ENCODE assay signal across 11 mouse cellular contexts in genomic region chr9:37248381-37248906, GRCm38 (mm10). TPM values are rescaled to one million over a fixed set of nuclear protein-coding genes. Genes with fewer than 3 reads are reported as not detected.
DNase-seq lines count a peak whose midpoint lies in the region; ATAC-seq and TF ChIP-seq lines count a peak whose summit lies in the region.
"Had no signal": no experiment of that assay in that cellular context is flagged by ENCODE, and none has a peak within 500 bp of the region (broad histone marks: within the 10 kb centered on the region; RNA-seq: fewer than 3 reads in every experiment).

No protein-coding gene starts in this region.

- no peak overlapping the region for H3K9ac ChIP-seq in lung, postnatal 0 days (replicated peaks; ENCODE audit: low read depth)
- H3K9ac ChIP-seq in forebrain, postnatal 0 days = no peak overlapping the region
- H3K9ac ChIP-seq in stomach, postnatal 0 days (ENCODE audit: low read length) = no peak overlapping the region
- H3K9ac ChIP-seq: limb, embryonic 13.5 days had no signal

- peak; percentile 19; the same call in 1 of the 2 replicates for ATAC-seq in lung, postnatal 0 days
- ATAC-seq in forebrain, postnatal 0 days = peak; percentile 81
- no peak for ATAC-seq in stomach, postnatal 0 days (ENCODE audit: low FRiP score, low TSS enrichment)

- DNase-seq in heart, adult 11 months = peak; percentile 88
- DNase-seq in heart, embryonic 10.5 days (ENCODE audit: low spot score) = no peak
- DNase-seq in lung, postnatal 0 days (ENCODE audit: low spot score) = no peak
- DNase-seq in lung, postnatal 14 days = no peak
- DNase-seq in forebrain, postnatal 0 days = peak; percentile 30
- DNase-seq in stomach, postnatal 0 days (ENCODE audit: low spot score) = no peak
- no peak for DNase-seq in cerebellum, adult 11-12 months
- DNase-seq in kidney, postnatal 25 days = no peak
- DNase-seq: adrenal gland, postnatal 36 days; heart, postnatal 10 days had no signal

- no peak overlapping the region for H3K4me2 ChIP-seq in lung, postnatal 0 days (replicated peaks; ENCODE audit: low read depth, low read length)
- H3K4me2 ChIP-seq in forebrain, postnatal 0 days (ENCODE audit: low read depth) = no peak overlapping the region
- no peak overlapping the region for H3K4me2 ChIP-seq in stomach, postnatal 0 days (replicated peaks; ENCODE audit: low read depth)
- H3K4me2 ChIP-seq: limb, embryonic 13.5 days had no signal

- no peak overlapping the region for H3K27ac ChIP-seq in heart, embryonic 10.5 days
- H3K27ac ChIP-seq in lung, postnatal 0 days (ENCODE audit: low read length) = no peak overlapping the region
- H3K27ac ChIP-seq in forebrain, postnatal 0 days (ENCODE audit: low read depth, low read length) = no peak overlapping the region
- H3K27ac ChIP-seq in stomach, postnatal 0 days (replicated peaks) = no peak overlapping the region; the same call in 1 of the 2 replicates
- H3K27ac ChIP-seq: limb, embryonic 13.5 days had no signal

- H3K4me1 ChIP-seq in heart, embryonic 10.5 days = peaks cover 10% of the 10 kb centered on the region
- H3K4me1 ChIP-seq in lung, postnatal 0 days (ENCODE audit: insufficient read depth, low read depth, low read length) = no peaks in the 10 kb centered on the region
- no peaks in the 10 kb centered on the region for H3K4me1 ChIP-seq in forebrain, postnatal 0 days (ENCODE audit: insufficient read depth)
- H3K4me1 ChIP-seq in stomach, postnatal 0 days (replicated peaks; ENCODE audit: control insufficient read depth, insufficient read depth) = no peaks in the 10 kb centered on the region

- TF ChIP-seq CTCF in lung, postnatal 0 days (IDR thresholded peaks at IDR 0.05) = peak; percentile 26
- TF ChIP-seq CTCF in forebrain, postnatal 0 days (IDR thresholded peaks at IDR 0.05; ENCODE audit: low read depth) = peak; percentile 16; the same call in 1 of the 2 replicates
- TF ChIP-seq CTCF in stomach, postnatal 0 days (IDR thresholded peaks at IDR 0.05; ENCODE audit: low read depth) = peak; percentile 35

- H3K36me3 ChIP-seq in heart, embryonic 10.5 days = no peaks in the 10 kb centered on the region
- H3K36me3 ChIP-seq in lung, postnatal 0 days (ENCODE audit: insufficient read depth, low read length) = no peaks in the 10 kb centered on the region
- H3K36me3 ChIP-seq in forebrain, postnatal 0 days (ENCODE audit: insufficient read depth) = no peaks in the 10 kb centered on the region
- H3K36me3 ChIP-seq in stomach, postnatal 0 days (ENCODE audit: control insufficient read depth, insufficient read depth, low read length) = no peaks in the 10 kb centered on the region
- H3K36me3 ChIP-seq: limb, embryonic 13.5 days had no signal

- no peaks in the 10 kb centered on the region for H3K9me3 ChIP-seq in heart, embryonic 10.5 days
- H3K9me3 ChIP-seq in lung, postnatal 0 days (ENCODE audit: low read length) = no peaks in the 10 kb centered on the region
- no peaks in the 10 kb centered on the region for H3K9me3 ChIP-seq in forebrain, postnatal 0 days (ENCODE audit: low read length)
- H3K9me3 ChIP-seq in stomach, postnatal 0 days (ENCODE audit: control insufficient read depth, low read length) = no peaks in the 10 kb centered on the region
- H3K9me3 ChIP-seq: limb, embryonic 13.5 days had no signal

- TF ChIP-seq EP300 in lung, postnatal 0 days (IDR thresholded peaks at IDR 0.05) = no peak
- no peak for TF ChIP-seq EP300 in stomach, postnatal 0 days (optimal IDR thresholded peaks at IDR 0.05)

- no peaks in the 10 kb centered on the region; the same call in 1 of the 2 replicates for H3K27me3 ChIP-seq in heart, embryonic 10.5 days (ENCODE audit: insufficient read depth, poor library complexity, severe bottlenecking)
- H3K27me3 ChIP-seq in lung, postnatal 0 days (replicated peaks; ENCODE audit: insufficient read depth, low read length) = no peaks in the 10 kb centered on the region
- H3K27me3 ChIP-seq in forebrain, postnatal 0 days (ENCODE audit: insufficient read depth, low read length) = no peaks in the 10 kb centered on the region
- no peaks in the 10 kb centered on the region for H3K27me3 ChIP-seq in stomach, postnatal 0 days (ENCODE audit: control insufficient read depth, insufficient read depth, low read length)

- 40% methylated on average over 3 of the region's 3 CpGs for WGBS in heart, embryonic 10.5 days
- 57% methylated on average over 3 of the region's 3 CpGs for WGBS in lung, postnatal 0 days
- WGBS in forebrain, postnatal 0 days = 31% methylated on average over 3 of the region's 3 CpGs
- WGBS in stomach, postnatal 0 days = 52% methylated on average over 3 of the region's 3 CpGs

- no peak overlapping the region for H3K4me3 ChIP-seq in heart, embryonic 10.5 days
- H3K4me3 ChIP-seq in lung, postnatal 0 days (ENCODE audit: low read depth, low read length) = no peak overlapping the region
- H3K4me3 ChIP-seq in forebrain, postnatal 0 days (ENCODE audit: low read depth, low read length) = no peak overlapping the region
- H3K4me3 ChIP-seq in stomach, postnatal 0 days (ENCODE audit: low read depth, low read length) = no peak overlapping the region
- H3K4me3 ChIP-seq: limb, embryonic 13.5 days had no signal

RNA-seq across cellular contexts. Expression of gene Slc37a2, which starts 7.1 kb away (rescaled TPM):
- polyA plus RNA-seq in heart, embryonic 10.5 days (2016; fragmentation: Nextera tagmentation; extraction: Ambion mirVana) = 1.7 and 2.3 TPM in 2 replicates
- 1.2 and 1.4 TPM in 2 replicates for polyA plus RNA-seq in lung, postnatal 0 days (2015; fragmentation: Nextera tagmentation; extraction: Ambion mirVana)
- total RNA-seq in forebrain, postnatal 0 days (2014; rRNA removed) = 1.9 and 2.7 TPM in 2 replicates
- polyA plus RNA-seq in forebrain, postnatal 0 days (2015; fragmentation: Nextera tagmentation; extraction: Ambion mirVana) = 1.2 and 1.6 TPM in 2 replicates
- 2.5 and 3.9 TPM in 2 replicates for polyA plus RNA-seq in stomach, postnatal 0 days (2015; fragmentation: Nextera tagmentation; extraction: Ambion mirVana)

RNA-seq across cellular contexts. Expression of gene Tmem218, which starts 40.4 kb away (rescaled TPM):
- polyA plus RNA-seq in heart, embryonic 10.5 days (2016; fragmentation: Nextera tagmentation; extraction: Ambion mirVana) = 7.7 and 9.0 TPM in 2 replicates
- polyA plus RNA-seq in lung, postnatal 0 days (2015; fragmentation: Nextera tagmentation; extraction: Ambion mirVana) = 10.0 and 11.9 TPM in 2 replicates
- 4.8 and 8.4 TPM in 2 replicates for total RNA-seq in forebrain, postnatal 0 days (2014; rRNA removed)
- polyA plus RNA-seq in forebrain, postnatal 0 days (2015; fragmentation: Nextera tagmentation; extraction: Ambion mirVana) = 10.3 and 12.8 TPM in 2 replicates
- 7.3 and 7.4 TPM in 2 replicates for polyA plus RNA-seq in stomach, postnatal 0 days (2015; fragmentation: Nextera tagmentation; extraction: Ambion mirVana)

Comparison
In these comparisons a context has a peak if more than half of its experiments do, and no peak if none do; other contexts are left out.
1. DNase-seq: peak in heart, adult 11 months (single experiment) and forebrain, postnatal 0 days (single experiment); none in heart, embryonic 10.5 days (single experiment), lung, postnatal 0 days (single experiment), lung, postnatal 14 days (single experiment), stomach, postnatal 0 days (single experiment), cerebellum, adult 11-12 months (single experiment) and kidney, postnatal 25 days (0 of 2).
2. Peak in every context shown above with its lines, with median percentiles within 50 percentile points of each other: CTCF ChIP-seq.